Mouse (Mus musculus) hindbrain, postnatal 0 days (tissue): ENCODE data around the gene 1700030K09Rik. TPM values are rescaled to one million over a fixed set of nuclear protein-coding genes. Genes with fewer than 3 reads are reported as not detected.

ENCODE experiments used
- ATAC-seq: fragments of 200-750 bp; cut with Nextera tagmentation; 2 replicates; pipeline ENCODE4 v1.8.0; 2017; ENCODE audit warnings: mild to moderate bottlenecking, moderate TSS enrichment, moderate library complexity
- DNase-seq: peaks from one replicate; pipeline ENCODE4 v3.0.0-alpha.2; 2015; ENCODE audit warnings: low spot score
- H3K27ac ChIP-seq: fragments of 300-500 bp; sonication (generic); 2 replicates; pipeline ENCODE4 v1.5.1; 2014; ENCODE audit warnings: mild to moderate bottlenecking
- H3K27me3 ChIP-seq: fragments of 300-500 bp; sonication (generic); 2 replicates; pipeline ENCODE4 v1.6.1; 2014; ENCODE audit warnings: low read length, mixed read lengths; ENCODE audit not compliant: insufficient read depth
- H3K36me3 ChIP-seq: fragments of 300-500 bp; sonication (generic); 2 replicates; pipeline ENCODE4 v1.6.1; 2014; ENCODE audit warnings: low read length, mixed read lengths; ENCODE audit not compliant: insufficient read depth
- H3K4me1 ChIP-seq: fragments of 300-500 bp; sonication (generic); 2 replicates; pipeline ENCODE4 v1.6.1; 2014; ENCODE audit warnings: antibody characterized with exemption, low read length, mixed read lengths; ENCODE audit not compliant: insufficient read depth
- H3K4me2 ChIP-seq: fragments of 300-500 bp; sonication (generic); 2 replicates; pipeline ENCODE4 v1.6.1; 2014; ENCODE audit warnings: low read depth, mild to moderate bottlenecking, low read length, moderate library complexity, mixed read lengths
- H3K4me3 ChIP-seq: fragments of 300-500 bp; sonication (generic); 2 replicates; pipeline ENCODE4 v1.5.1; 2014; ENCODE audit warnings: low read length
- H3K9ac ChIP-seq: fragments of 300-500 bp; sonication (generic); replicated peaks from 2 replicates; pipeline ENCODE4 v1.6.1; 2014; ENCODE audit warnings: mild to moderate bottlenecking, low read length, moderate library complexity, mixed read lengths
- H3K9me3 ChIP-seq: fragments of 300-500 bp; sonication (generic); 2 replicates; pipeline ENCODE4 v1.6.1; 2016; ENCODE audit warnings: low read length, mixed read lengths
- CTCF ChIP-seq: IDR thresholded peaks from 2 replicates; pipeline ENCODE4 v1.5.1; 2016; ENCODE audit warnings: antibody characterized with exemption, control low read depth, low read depth
- WGBS: fragments of 180-500 bp; shearing (Covaris S2); extraction: QIAGEN DNeasy Blood & Tissue Kit; methylation state at CpG from one replicate; pipeline ENCODE4 v1.1.7; 2014; 5-methylcytosine and 5-hydroxymethylcytosine counted together
- polyA plus RNA-seq: library from polyadenylated mRNA; unstranded; fragments of >200 nt; fragmentation: Nextera tagmentation; extraction: Ambion mirVana; gene quantifications from 2 replicates; pipeline ENCODE4 v1.2.1, GENCODE M21; 2015
- total RNA-seq: library from RNA; depleted of rRNA; stranded (reverse); fragments of >200 nt; gene quantifications from 2 replicates; pipeline ENCODE4 v1.2.3, GENCODE M21; 2014

Gene 1700030K09Rik
- total and polyA plus RNA-seq, 2 experiments from 2014 or later: 11.3 to 13.2 TPM

GRCm38 (mm10) chr8:72438248-72439015, 5.2 kb upstream of the 1700030K09Rik start:
- Histone ChIP-seq H3K27ac (no peak overlapping the region), H3K27me3 (no peaks in the 10 kb centered on the region), H3K4me3 (no peak overlapping the region), H3K9me3 (no peaks in the 10 kb centered on the region), H3K4me1 (no peaks in the 10 kb centered on the region), H3K4me2 (no peak overlapping the region), H3K9ac (no peak overlapping the region), H3K36me3 (no peaks in the 10 kb centered on the region)
- DNase-seq: no peak
- no peak for TF ChIP-seq CTCF
- WGBS: 66% methylated on average over 8 of the region's 8 CpGs
- ATAC-seq: no peak

GRCm38 (mm10) chr8:72443994-72444350, 292 bp downstream of the 1700030K09Rik start:
- DNase-seq: no peak
- no peak; the same call in 1 of the 2 replicates for ATAC-seq
- 46% methylated on average over 6 of the region's 6 CpGs for WGBS
- H3K9ac ChIP-seq: peak overlapping the region; percentile 39
- H3K4me2 ChIP-seq: peak overlapping the region; percentile 58
- H3K27ac ChIP-seq: peak overlapping the region; percentile 33
- H3K36me3 ChIP-seq: no peaks in the 10 kb centered on the region; the same call in 1 of the 2 replicates
- no peak for TF ChIP-seq CTCF
- H3K4me3 ChIP-seq: peak overlapping the region; percentile 33
- no peaks in the 10 kb centered on the region for H3K27me3 ChIP-seq
- H3K9me3 ChIP-seq: no peaks in the 10 kb centered on the region
- peaks cover 4% of the 10 kb centered on the region for H3K4me1 ChIP-seq

GRCm38 (mm10) chr8:72445071-72445470, 1.4 kb downstream of the 1700030K09Rik start:
- TF ChIP-seq CTCF: no peak
- Histone ChIP-seq H3K27ac (no peak overlapping the region), H3K4me2 (no peak overlapping the region), H3K27me3 (no peaks in the 10 kb centered on the region), H3K9me3 (no peaks in the 10 kb centered on the region), H3K9ac (no peak overlapping the region), H3K36me3 (peaks cover 8% of the 10 kb centered on the region), H3K4me1 (peaks cover 4% of the 10 kb centered on the region), H3K4me3 (no peak overlapping the region)
- ATAC-seq (no peak), DNase-seq (no peak)
- WGBS: 94% methylated on average over 6 of the region's 6 CpGs

GRCm38 (mm10) chr8:72451516-72451915, 7.8 kb downstream of the 1700030K09Rik start:
- no peak overlapping the region for H3K27ac ChIP-seq
- no peak overlapping the region for H3K4me3 ChIP-seq
- no peak overlapping the region for H3K4me2 ChIP-seq
- no peaks in the 10 kb centered on the region for H3K4me1 ChIP-seq
- TF ChIP-seq CTCF: no peak
- H3K36me3 ChIP-seq: peaks cover 38% of the 10 kb centered on the region
- no peaks in the 10 kb centered on the region for H3K27me3 ChIP-seq
- DNase-seq (no peak), ATAC-seq (no peak)
- H3K9me3 ChIP-seq: no peaks in the 10 kb centered on the region
- WGBS: 89% methylated on average over 8 of the region's 8 CpGs
- no peak overlapping the region for H3K9ac ChIP-seq

- no peaks in the 10 kb centered on the region for H3K27me3 ChIP-seq
- DNase-seq (no peak), ATAC-seq (no peak)
- H3K36me3 ChIP-seq: peaks cover 38% of the 10 kb centered on the region
- TF ChIP-seq CTCF: peak; percentile 25; the same call in 1 of the 2 replicates
- no peak overlapping the region for H3K9ac ChIP-seq
- no peaks in the 10 kb centered on the region for H3K4me1 ChIP-seq
- H3K9me3 ChIP-seq: no peaks in the 10 kb centered on the region
- H3K4me2 ChIP-seq: no peak overlapping the region
- 97% methylated on average over 2 of the region's 2 CpGs for WGBS
- H3K27ac ChIP-seq: no peak overlapping the region
- no peak overlapping the region for H3K4me3 ChIP-seq
Observed at GRCm38 (mm10) chr8:72453904-72454303, 10.2 kb downstream of the 1700030K09Rik start.

- ATAC-seq (no peak), DNase-seq (no peak)
- H3K36me3 ChIP-seq: peaks cover 37% of the 10 kb centered on the region
- H3K9ac ChIP-seq: no peak overlapping the region
- H3K27ac ChIP-seq: no peak overlapping the region
- no peaks in the 10 kb centered on the region for H3K4me1 ChIP-seq
- no peak overlapping the region for H3K4me2 ChIP-seq
- H3K9me3 ChIP-seq: no peaks in the 10 kb centered on the region
- no peak for TF ChIP-seq CTCF
- no peak overlapping the region for H3K4me3 ChIP-seq
- 84% methylated on average over 4 of the region's 4 CpGs for WGBS
- no peaks in the 10 kb centered on the region for H3K27me3 ChIP-seq
Observed at GRCm38 (mm10) chr8:72455317-72455716, 11.6 kb downstream of the 1700030K09Rik start.

- 98% methylated on average over 3 of the region's 3 CpGs for WGBS
- TF ChIP-seq CTCF: no peak
- Histone ChIP-seq H3K4me2 (no peak overlapping the region), H3K4me3 (no peak overlapping the region), H3K9me3 (no peaks in the 10 kb centered on the region), H3K27ac (no peak overlapping the region), H3K36me3 (peaks cover 45% of the 10 kb centered on the region), H3K9ac (no peak overlapping the region), H3K27me3 (no peaks in the 10 kb centered on the region), H3K4me1 (no peaks in the 10 kb centered on the region)
- no peak for DNase-seq
- ATAC-seq: no peak
Observed at GRCm38 (mm10) chr8:72457806-72458205, 14.1 kb downstream of the 1700030K09Rik start.
